Mouse (Mus musculus): ENCODE measurements around the gene Dnaic2.

The Dnaic2 gene

DNA sequence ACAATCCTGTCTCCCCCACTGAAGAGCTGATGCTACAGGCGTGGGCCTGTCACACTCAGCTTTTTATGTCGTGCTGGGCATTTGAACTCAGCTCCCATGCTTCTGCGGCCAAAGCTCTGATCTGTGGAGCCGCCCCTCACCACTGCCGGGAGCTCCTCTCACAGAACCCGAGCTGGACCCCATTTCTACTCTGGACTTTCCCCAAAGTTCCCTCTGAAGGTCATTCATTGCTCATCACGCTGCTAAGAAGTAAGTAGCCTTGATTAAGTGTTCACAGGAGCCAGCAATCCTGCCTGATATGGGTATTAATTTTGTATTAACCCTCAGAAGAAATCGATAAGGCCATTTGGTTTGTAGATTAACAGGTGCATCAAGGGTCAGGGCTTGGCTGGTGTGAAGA, 4.8 kb upstream of the Dnaic2 start:
- no peak for DNase-seq (ENCODE audit: low read depth, low spot score)
- H3K27me3 ChIP-seq (ENCODE audit: control insufficient read depth, insufficient read depth, low read length, poor library complexity, severe bottlenecking), result no peaks in the 10 kb centered on the region; the same call in none of the 2 replicates
- no peaks in the 10 kb centered on the region for H3K36me3 ChIP-seq (ENCODE audit: control insufficient read depth, insufficient read depth, low read length, poor library complexity, severe bottlenecking)

- Histone ChIP-seq H3K36me3 (ENCODE audit: control insufficient read depth, insufficient read depth, low read length, poor library complexity, severe bottlenecking) (no peaks in the 10 kb centered on the region), H3K27me3 (ENCODE audit: control insufficient read depth, insufficient read depth, low read length, poor library complexity, severe bottlenecking) (no peaks in the 10 kb centered on the region; the same call in none of the 2 replicates)
- DNase-seq (ENCODE audit: low read depth, low spot score), result no peak
Measured at GRCm38 (mm10) chr11:114723030-114723429, 4.2 kb upstream of the Dnaic2 start.

DNA sequence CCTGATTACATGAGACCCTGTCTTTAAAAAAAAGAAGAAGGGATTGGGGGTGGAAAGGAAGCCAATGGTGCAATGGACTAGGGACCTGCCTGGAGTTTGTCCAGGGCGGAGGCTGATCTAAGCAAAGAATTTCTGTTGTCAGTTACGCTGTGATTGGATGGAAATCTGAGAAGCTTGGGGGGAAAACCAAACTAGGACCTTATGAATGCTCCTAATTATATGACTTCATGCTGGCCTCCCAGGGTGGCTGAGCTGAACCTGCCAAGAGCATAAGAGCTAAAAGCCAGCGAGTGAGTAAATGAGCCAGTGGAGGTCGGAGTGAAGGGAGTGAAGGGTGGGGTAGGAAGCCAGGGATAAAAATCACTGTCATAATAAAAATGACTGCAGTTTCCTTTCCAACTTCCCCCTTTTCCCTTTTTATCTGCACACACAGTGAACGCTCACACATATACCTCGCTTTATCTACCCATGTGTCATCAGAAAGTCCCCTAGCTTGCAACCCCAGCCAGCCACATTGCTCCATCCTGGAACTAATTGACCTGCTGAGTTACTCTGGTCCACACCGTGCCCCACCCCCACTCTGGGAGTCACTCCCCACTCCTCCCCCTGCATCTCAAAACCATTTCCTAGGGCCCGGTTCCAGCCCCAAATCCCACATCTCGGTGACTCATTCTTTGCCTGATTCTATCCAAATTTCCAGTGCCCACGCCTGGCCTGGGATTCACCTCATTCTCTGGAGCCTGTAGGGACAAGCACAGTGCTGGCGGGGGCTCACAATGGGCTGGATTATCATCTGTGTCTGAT, 2.2 kb upstream of the Dnaic2 start:
- Histone ChIP-seq H3K36me3 (ENCODE audit: control insufficient read depth, insufficient read depth, low read length, poor library complexity, severe bottlenecking) (no peaks in the 10 kb centered on the region), H3K27me3 (ENCODE audit: control insufficient read depth, insufficient read depth, low read length, poor library complexity, severe bottlenecking) (no peaks in the 10 kb centered on the region; the same call in none of the 2 replicates)
- DNase-seq (ENCODE audit: low read depth, low spot score), result no peak

DNA sequence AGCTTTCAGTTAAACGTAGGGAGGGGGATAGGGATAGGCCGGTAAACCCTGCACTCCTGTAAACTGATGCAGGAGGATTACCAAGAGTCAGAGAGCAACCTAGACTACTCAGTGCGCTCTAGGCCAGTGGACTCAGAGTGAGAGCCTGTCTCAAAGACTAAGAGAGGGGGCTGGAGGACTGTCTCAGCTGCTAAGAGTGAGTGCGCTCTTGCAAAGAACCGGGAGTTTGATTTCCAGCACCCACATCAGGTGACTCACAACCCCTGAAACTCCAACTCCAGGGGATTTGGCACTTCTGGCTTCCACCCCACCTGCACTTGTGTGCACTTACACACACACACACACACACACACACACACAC, 598 bp downstream of the Dnaic2 start:
- H3K36me3 ChIP-seq (ENCODE audit: control insufficient read depth, insufficient read depth, low read length, poor library complexity, severe bottlenecking), result no peaks in the 10 kb centered on the region
- no peaks in the 10 kb centered on the region; the same call in 1 of the 2 replicates for H3K27me3 ChIP-seq (ENCODE audit: control insufficient read depth, insufficient read depth, low read length, poor library complexity, severe bottlenecking)
- DNase-seq (ENCODE audit: low read depth, low spot score), result no peak

- no peak for DNase-seq (ENCODE audit: low read depth, low spot score)
- Histone ChIP-seq H3K27me3 (ENCODE audit: control insufficient read depth, insufficient read depth, low read length, poor library complexity, severe bottlenecking) (no peaks in the 10 kb centered on the region; the same call in 1 of the 2 replicates), H3K36me3 (ENCODE audit: control insufficient read depth, insufficient read depth, low read length, poor library complexity, severe bottlenecking) (no peaks in the 10 kb centered on the region)
Measured at GRCm38 (mm10) chr11:114728333-114728732, 1.1 kb downstream of the Dnaic2 start.

DNA sequence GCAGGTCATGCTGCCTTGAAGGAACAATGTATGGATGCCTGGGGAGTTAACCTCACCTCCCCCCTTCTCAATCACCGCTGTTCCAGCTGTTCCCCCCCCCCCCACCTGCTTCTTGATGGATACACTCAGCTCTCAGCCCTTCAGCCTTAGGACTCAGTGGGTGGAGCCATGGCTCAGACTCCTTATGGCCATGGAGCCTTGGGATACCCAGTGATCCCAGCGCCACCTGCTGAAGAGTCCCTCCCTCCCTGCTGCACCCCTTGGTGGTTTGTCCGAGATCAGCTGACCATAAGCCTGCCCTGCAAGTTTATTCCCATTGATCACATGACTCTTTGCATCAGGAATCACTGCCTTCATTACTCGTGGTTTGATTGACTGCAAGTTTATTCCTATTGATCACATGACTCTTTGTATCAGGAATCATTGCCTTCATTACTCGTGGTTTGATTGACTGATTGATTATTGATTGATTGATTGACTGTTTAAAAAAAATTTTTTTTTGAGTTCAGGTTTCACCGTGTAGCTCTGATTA, 2.7 kb downstream of the Dnaic2 start:
- H3K27me3 ChIP-seq (ENCODE audit: control insufficient read depth, insufficient read depth, low read length, poor library complexity, severe bottlenecking), result no peaks in the 10 kb centered on the region; the same call in 1 of the 2 replicates
- H3K36me3 ChIP-seq (ENCODE audit: control insufficient read depth, insufficient read depth, low read length, poor library complexity, severe bottlenecking), result no peaks in the 10 kb centered on the region
- no peak for DNase-seq (ENCODE audit: low read depth, low spot score)

DNA sequence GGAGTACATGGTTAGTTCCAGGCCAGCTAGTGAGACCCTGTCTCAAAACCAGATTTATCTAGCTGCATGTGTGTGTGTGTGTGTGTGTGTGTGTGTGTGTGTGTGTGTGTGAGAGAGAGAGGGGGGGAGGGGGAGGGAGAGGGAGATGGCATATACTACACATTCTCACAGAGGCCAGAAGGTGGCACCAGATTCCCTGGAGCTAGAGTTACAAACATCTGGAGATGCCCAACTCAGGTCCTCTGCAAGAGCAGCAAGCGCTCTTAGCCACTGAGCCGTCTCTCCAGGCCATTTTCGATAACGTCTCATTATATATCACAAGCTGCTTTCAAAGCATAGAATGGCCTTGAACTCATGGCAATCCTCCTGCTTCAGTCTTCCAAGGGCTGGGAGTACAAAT, 4.5 kb downstream of the Dnaic2 start:
- Histone ChIP-seq H3K36me3 (ENCODE audit: control insufficient read depth, insufficient read depth, low read length, poor library complexity, severe bottlenecking) (no peaks in the 10 kb centered on the region), H3K27me3 (ENCODE audit: control insufficient read depth, insufficient read depth, low read length, poor library complexity, severe bottlenecking) (no peaks in the 10 kb centered on the region; the same call in 1 of the 2 replicates)
- peak; percentile 33 for DNase-seq (ENCODE audit: low read depth, low spot score)

- no peak for DNase-seq (ENCODE audit: low read depth, low spot score)
- Histone ChIP-seq H3K36me3 (ENCODE audit: control insufficient read depth, insufficient read depth, low read length, poor library complexity, severe bottlenecking) (no peaks in the 10 kb centered on the region), H3K27me3 (ENCODE audit: control insufficient read depth, insufficient read depth, low read length, poor library complexity, severe bottlenecking) (no peaks in the 10 kb centered on the region)
Measured at GRCm38 (mm10) chr11:114732890-114733289, 5.7 kb downstream of the Dnaic2 start.

DNA sequence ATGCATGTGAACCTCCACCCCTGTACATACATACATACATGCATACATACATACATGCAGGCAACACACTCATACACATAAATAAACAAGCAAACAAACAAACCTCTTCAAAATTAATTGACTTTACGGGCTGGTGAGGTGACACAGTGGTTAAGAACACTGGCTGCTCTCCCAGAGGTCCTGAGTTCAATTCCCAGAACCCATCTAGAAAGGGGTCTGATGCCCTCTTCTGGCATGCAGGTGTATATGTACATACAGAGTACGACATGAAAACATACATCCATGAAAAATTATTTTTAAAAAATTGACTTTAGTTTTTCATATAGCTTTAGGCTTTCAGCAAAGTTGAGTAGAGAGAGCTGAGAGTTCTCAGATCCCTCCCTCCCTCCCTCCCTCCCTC, 8.9 kb downstream of the Dnaic2 start:
- Histone ChIP-seq H3K27me3 (ENCODE audit: control insufficient read depth, insufficient read depth, low read length, poor library complexity, severe bottlenecking) (no peaks in the 10 kb centered on the region), H3K36me3 (ENCODE audit: control insufficient read depth, insufficient read depth, low read length, poor library complexity, severe bottlenecking) (no peaks in the 10 kb centered on the region)
- DNase-seq (ENCODE audit: low read depth, low spot score), result no peak

GRCm38 (mm10) chr11:114736913-114737624, 9.9 kb downstream of the Dnaic2 start:
- peak; percentile 61 for DNase-seq (ENCODE audit: low read depth, low spot score)
- H3K27me3 ChIP-seq (ENCODE audit: control insufficient read depth, insufficient read depth, low read length, poor library complexity, severe bottlenecking), result no peaks in the 10 kb centered on the region
- H3K36me3 ChIP-seq (ENCODE audit: control insufficient read depth, insufficient read depth, low read length, poor library complexity, severe bottlenecking), result no peaks in the 10 kb centered on the region

DNA sequence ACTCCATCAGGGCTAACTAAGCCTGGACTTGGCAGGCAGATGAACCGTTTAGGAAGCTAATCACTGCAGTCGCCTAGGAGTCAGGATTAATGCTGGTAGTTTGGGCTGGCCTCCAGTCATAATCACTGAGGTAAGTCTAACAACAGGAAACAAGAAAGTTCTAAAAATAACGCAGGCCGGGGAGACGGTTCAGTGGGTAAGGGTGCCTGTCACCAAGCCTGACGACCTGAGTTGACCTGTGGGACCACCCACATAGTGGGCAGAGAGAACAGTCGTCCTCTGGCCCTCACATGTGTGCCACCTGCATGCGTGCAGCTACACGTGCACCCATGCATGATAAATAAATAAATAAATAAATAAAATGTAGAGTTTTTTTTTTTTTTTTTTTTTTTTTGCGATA, 13.4 kb downstream of the Dnaic2 start:
- no peaks in the 10 kb centered on the region for H3K27me3 ChIP-seq (ENCODE audit: control insufficient read depth, insufficient read depth, low read length, poor library complexity, severe bottlenecking)
- H3K36me3 ChIP-seq (ENCODE audit: control insufficient read depth, insufficient read depth, low read length, poor library complexity, severe bottlenecking), result no peaks in the 10 kb centered on the region
- peak; percentile 74 for DNase-seq (ENCODE audit: low read depth, low spot score)

DNA sequence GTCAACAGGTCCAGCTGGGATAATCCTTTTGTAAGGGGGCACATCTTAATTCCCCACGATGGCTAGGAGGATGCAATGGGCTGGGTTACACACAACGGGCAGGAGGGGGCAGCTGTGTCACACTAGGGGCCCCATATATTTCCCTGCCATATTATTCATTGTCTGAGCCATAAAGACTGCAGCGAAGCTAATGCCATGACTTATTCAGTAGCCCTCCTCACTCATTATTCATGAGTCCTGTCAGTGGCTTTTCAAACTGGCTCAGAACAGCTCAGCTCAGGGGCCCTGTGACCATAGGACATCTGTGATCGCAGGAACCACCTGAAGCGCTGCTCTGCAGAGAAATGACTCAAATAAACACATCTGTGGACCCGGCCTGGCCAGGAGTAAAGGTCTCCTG, 14.2 kb downstream of the Dnaic2 start:
- DNase-seq (ENCODE audit: low read depth, low spot score), result peak; percentile 27
- no peaks in the 10 kb centered on the region for H3K27me3 ChIP-seq (ENCODE audit: control insufficient read depth, insufficient read depth, low read length, poor library complexity, severe bottlenecking)
- no peaks in the 10 kb centered on the region for H3K36me3 ChIP-seq (ENCODE audit: control insufficient read depth, insufficient read depth, low read length, poor library complexity, severe bottlenecking)

GRCm38 (mm10) chr11:114745134-114745533, 17.9 kb downstream of the Dnaic2 start:
- H3K27me3 ChIP-seq (ENCODE audit: control insufficient read depth, insufficient read depth, low read length, poor library complexity, severe bottlenecking), result no peaks in the 10 kb centered on the region
- H3K36me3 ChIP-seq (ENCODE audit: control insufficient read depth, insufficient read depth, low read length, poor library complexity, severe bottlenecking), result no peaks in the 10 kb centered on the region
- peak; percentile 94 for DNase-seq (ENCODE audit: low read depth, low spot score)

GRCm38 (mm10) chr11:114747564-114748138, 20.4 kb downstream of the Dnaic2 start:
- peak; percentile 70 for DNase-seq (ENCODE audit: low read depth, low spot score)
- no peaks in the 10 kb centered on the region for H3K36me3 ChIP-seq (ENCODE audit: control insufficient read depth, insufficient read depth, low read length, poor library complexity, severe bottlenecking)
- H3K27me3 ChIP-seq (ENCODE audit: control insufficient read depth, insufficient read depth, low read length, poor library complexity, severe bottlenecking), result no peaks in the 10 kb centered on the region

Data from splenic B cell, adult 2 months (primary cell).